Mouse (Mus musculus): ENCODE data around the gene Fhl2. TPM values are rescaled to one million over a fixed set of nuclear protein-coding genes. Genes with fewer than 3 reads are reported as not detected.

Fhl2 gene
- total RNA-seq, 1 experiment from 2014 or later = 8.1 TPM

GRCm38 (mm10) chr1:43130219-43130981 is 66.4 kb downstream of the Fhl2 start:
- ATAC-seq (replicated peaks; ENCODE audit: insufficient number of reproducible peaks, low FRiP score, low TSS enrichment, poor library complexity, severe bottlenecking) = no peak

- no peak for ATAC-seq (replicated peaks; ENCODE audit: insufficient number of reproducible peaks, low FRiP score, low TSS enrichment, poor library complexity, severe bottlenecking)
Measured at GRCm38 (mm10) chr1:43127820-43128610, 68.8 kb downstream of the Fhl2 start.

GRCm38 (mm10) chr1:43127196-43127595 is 69.6 kb downstream of the Fhl2 start:
- no peak for ATAC-seq (replicated peaks; ENCODE audit: insufficient number of reproducible peaks, low FRiP score, low TSS enrichment, poor library complexity, severe bottlenecking)

GRCm38 (mm10) chr1:43124726-43125125 is 72.1 kb downstream of the Fhl2 start:
- no peak for ATAC-seq (replicated peaks; ENCODE audit: insufficient number of reproducible peaks, low FRiP score, low TSS enrichment, poor library complexity, severe bottlenecking)

- no peak for ATAC-seq (replicated peaks; ENCODE audit: insufficient number of reproducible peaks, low FRiP score, low TSS enrichment, poor library complexity, severe bottlenecking)
Measured at GRCm38 (mm10) chr1:43122616-43123015, 74.2 kb downstream of the Fhl2 start.

- no peak for ATAC-seq (replicated peaks; ENCODE audit: insufficient number of reproducible peaks, low FRiP score, low TSS enrichment, poor library complexity, severe bottlenecking)
Measured at GRCm38 (mm10) chr1:43120950-43121349, 75.8 kb downstream of the Fhl2 start.

- no peak for ATAC-seq (replicated peaks; ENCODE audit: insufficient number of reproducible peaks, low FRiP score, low TSS enrichment, poor library complexity, severe bottlenecking)
Measured at GRCm38 (mm10) chr1:43117435-43117834, 79.3 kb downstream of the Fhl2 start.

- ATAC-seq (replicated peaks; ENCODE audit: insufficient number of reproducible peaks, low FRiP score, low TSS enrichment, poor library complexity, severe bottlenecking) = no peak
Measured at GRCm38 (mm10) chr1:43112882-43113281, 83.9 kb downstream of the Fhl2 start.

- ATAC-seq (replicated peaks; ENCODE audit: insufficient number of reproducible peaks, low FRiP score, low TSS enrichment, poor library complexity, severe bottlenecking) = peak; percentile 77
Measured at GRCm38 (mm10) chr1:43110556-43110955, 86.2 kb downstream of the Fhl2 start.

GRCm38 (mm10) chr1:43108729-43109128 is 88.1 kb downstream of the Fhl2 start:
- no peak for ATAC-seq (replicated peaks; ENCODE audit: insufficient number of reproducible peaks, low FRiP score, low TSS enrichment, poor library complexity, severe bottlenecking)

GRCm38 (mm10) chr1:43098031-43098984 is 98.5 kb downstream of the Fhl2 start, which contains the start of the genes Tgfbrap1 and AI597479:
Gene Tgfbrap1, minus strand, starts transcription at chr1:43098637.
Gene AI597479, plus strand, starts transcription at chr1:43098710.
- peak; percentile 91 for ATAC-seq (replicated peaks; ENCODE audit: insufficient number of reproducible peaks, low FRiP score, low TSS enrichment, poor library complexity, severe bottlenecking)

- no peak for ATAC-seq (replicated peaks; ENCODE audit: insufficient number of reproducible peaks, low FRiP score, low TSS enrichment, poor library complexity, severe bottlenecking)
Measured at GRCm38 (mm10) chr1:43094206-43094605, 102.6 kb downstream of the Fhl2 start.

GRCm38 (mm10) chr1:43092056-43093015 is 104.4 kb downstream of the Fhl2 start:
- ATAC-seq (replicated peaks; ENCODE audit: insufficient number of reproducible peaks, low FRiP score, low TSS enrichment, poor library complexity, severe bottlenecking) = peak; percentile 61

- 0 out of 2 replicates have a peak, but pooled peaks have one; percentile 9 for ATAC-seq (replicated peaks; ENCODE audit: insufficient number of reproducible peaks, low FRiP score, low TSS enrichment, poor library complexity, severe bottlenecking)
Measured at GRCm38 (mm10) chr1:43091306-43092055, 105.3 kb downstream of the Fhl2 start.

- ATAC-seq (replicated peaks; ENCODE audit: insufficient number of reproducible peaks, low FRiP score, low TSS enrichment, poor library complexity, severe bottlenecking) = no peak
Measured at GRCm38 (mm10) chr1:43090418-43090817, 106.4 kb downstream of the Fhl2 start.

GRCm38 (mm10) chr1:43082946-43083345 is 113.8 kb downstream of the Fhl2 start:
- ATAC-seq (replicated peaks; ENCODE audit: insufficient number of reproducible peaks, low FRiP score, low TSS enrichment, poor library complexity, severe bottlenecking) = no peak

- ATAC-seq (replicated peaks; ENCODE audit: insufficient number of reproducible peaks, low FRiP score, low TSS enrichment, poor library complexity, severe bottlenecking) = no peak
Measured at GRCm38 (mm10) chr1:43078124-43078523, 118.7 kb downstream of the Fhl2 start.

Measured in monocyte, adult 5-6 weeks (primary cell).